Mouse (Mus musculus): ENCODE data around the gene Lipa.

Gene Lipa

DNA sequence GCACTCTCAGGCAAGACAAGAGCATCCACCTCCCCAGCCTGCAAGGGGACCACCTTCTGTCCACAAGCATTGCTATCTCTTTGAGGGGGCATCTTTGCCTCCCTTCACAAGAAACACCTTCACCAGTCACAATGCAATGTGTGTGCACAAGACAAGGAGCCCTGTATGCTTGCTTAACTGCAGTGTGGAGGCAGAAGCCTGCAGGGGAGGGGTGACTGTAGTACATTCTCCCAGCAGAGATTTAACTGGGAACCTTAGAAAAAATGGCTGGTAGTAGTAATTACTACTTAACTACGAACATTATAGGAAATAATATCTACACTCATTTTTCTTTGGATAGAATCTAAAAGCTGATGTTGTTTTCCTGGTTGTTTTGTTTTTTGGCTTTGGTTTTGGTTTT, 5.3 kb downstream of the Lipa start:
- DNase-seq: no peak

DNA sequence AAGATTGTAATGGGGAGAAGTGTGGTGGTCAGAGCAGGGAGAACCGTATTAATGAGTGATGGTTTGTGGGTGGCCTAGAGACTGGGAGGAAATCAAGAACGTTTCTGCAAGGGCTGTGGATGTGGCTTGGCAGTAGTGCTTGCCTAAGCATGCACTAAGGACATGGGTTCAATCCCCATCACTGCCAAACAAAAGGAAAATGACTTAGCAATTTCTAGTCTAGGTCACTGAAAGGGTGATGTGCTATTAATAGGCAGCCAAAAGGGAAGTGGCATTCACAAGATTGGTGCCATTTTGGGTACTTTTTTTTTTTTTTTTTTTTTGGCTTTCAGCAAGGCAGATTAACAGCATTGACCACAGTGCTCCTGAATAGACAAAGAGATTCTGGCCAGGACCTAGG, 5.9 kb downstream of the Lipa start:
- no peak for DNase-seq

DNA sequence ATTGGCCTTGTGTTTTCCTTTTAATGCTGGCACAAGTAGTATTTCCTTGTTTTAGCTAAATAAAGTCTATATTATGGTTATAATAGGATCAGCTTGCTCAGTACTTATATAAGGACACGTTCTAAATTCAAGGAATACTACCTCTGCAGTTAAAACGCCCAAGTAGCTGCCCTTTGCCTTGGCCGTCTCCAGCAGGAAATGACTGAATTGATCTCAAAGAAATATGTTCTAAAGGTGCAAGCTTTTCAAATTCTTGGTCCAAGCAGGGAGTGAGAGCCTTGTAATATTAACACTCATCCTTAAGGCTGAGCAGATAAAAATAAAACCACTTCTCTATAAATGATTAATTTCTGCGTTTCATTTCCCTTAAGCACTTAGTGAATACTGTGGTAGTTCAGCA, 7.2 kb downstream of the Lipa start:
- no peak for DNase-seq

DNA sequence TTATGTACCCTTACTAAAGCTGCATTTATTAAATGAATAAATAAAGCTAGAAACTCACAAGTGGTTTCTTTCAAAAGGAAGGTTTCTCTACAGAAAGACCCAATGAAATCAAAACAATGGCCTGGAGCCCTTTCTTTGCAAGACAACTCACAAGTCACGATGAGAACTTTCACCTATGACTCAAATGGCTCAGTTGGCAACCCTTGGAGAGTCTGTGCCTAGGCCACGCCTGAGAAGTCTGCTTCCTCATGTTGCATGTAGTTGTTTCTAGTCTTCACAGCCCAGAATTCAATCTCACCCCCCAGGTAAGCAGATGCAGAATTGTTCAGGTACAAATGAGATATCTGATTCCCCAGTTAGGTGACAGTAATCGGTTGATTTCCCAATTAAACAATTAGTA, 7.6 kb downstream of the Lipa start:
- no peak for DNase-seq

DNA sequence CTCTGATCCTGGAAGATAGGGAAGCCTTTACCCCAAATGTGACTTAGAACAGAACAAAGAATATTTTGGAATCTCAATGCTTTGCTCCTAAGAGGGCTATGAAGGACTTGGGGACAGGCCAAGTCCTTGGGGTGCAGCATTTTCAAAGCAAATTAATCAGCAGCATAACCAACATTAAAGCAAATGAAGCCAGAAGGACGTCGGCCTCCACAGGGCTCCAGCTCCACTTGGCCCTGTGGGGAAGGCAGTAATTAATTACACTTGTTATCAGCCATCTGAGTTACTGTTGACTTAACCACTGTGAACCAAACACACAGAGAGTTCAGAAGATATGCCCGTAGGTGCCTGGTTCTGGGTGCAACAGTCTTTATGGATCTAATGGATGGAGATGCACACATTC, 8.5 kb downstream of the Lipa start:
- no peak for DNase-seq

DNA sequence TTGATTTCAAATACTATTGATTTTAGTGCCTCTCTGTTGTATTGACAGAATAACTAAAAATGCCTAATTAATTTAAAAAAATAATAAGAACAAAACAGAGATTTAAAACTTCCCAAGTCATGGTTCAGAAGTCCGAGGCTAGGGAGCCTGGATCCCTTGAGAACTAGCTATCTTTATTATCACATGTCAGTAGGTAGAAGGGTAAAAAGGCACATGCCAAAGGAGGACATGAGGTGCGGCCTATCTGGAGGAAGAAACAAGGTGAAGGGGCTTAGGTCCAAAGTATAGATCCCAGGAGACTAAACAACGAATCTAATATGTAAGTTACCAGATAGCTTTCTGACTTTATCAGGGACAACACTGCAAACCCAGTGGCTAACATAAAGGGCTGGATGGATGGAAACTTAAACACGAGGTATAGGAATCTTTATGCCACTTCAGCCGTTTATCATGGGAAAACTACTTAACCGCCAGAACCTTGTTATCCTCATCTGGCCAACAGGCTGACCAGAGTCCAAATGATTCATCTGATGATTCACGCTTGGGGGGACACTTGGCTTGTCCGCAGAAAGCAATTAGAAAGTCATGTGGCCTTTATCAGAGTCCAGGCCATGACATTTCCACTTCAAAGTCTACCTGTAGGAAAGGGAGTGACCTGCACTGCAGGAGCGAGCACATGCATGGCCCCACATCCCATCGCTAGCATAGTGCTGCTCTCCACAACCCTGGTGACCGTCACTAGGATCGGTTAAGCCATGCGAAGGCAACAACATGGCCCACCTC, 9.3 kb downstream of the Lipa start:
- DNase-seq: peak; percentile 33 to 61

DNA sequence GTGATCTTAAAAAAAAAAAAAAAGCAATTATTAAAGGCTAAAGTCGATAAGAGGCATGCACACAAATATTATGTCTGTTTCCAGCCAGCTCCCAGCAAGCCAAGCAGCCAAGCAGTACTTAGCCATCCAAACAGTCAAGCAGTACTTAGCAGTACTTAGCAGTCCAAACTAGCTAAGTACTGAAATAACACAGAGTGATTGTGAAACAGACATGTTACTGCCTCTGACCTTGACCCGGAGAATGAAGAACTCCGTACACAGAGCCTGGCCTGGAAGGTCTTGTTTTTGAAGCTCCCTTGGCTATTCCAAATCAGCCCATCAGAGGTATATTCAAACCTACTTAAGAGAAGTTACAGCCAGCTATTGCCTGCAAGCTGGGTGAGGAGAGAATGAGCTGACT, 10.1 kb downstream of the Lipa start:
- DNase-seq: no peak

DNA sequence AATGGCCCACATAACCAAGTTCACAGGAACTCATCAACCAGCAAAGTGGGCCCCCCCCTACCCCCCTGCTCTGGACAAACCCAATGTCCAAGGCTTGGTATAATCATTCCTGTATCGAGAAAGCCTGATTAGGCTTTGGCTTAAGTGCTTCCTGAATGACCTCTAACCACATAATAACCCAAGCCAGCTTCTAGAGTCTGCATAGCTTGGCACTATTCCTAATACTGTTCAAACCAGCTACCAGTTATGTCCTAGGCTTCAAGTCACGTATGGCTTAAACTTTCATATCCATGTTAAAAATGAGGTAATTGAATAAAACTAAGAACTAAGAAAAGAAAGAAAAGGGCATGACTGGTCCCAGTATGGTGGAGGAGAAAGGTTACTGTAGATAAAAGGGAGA, 10.9 kb downstream of the Lipa start:
- no peak for DNase-seq

DNA sequence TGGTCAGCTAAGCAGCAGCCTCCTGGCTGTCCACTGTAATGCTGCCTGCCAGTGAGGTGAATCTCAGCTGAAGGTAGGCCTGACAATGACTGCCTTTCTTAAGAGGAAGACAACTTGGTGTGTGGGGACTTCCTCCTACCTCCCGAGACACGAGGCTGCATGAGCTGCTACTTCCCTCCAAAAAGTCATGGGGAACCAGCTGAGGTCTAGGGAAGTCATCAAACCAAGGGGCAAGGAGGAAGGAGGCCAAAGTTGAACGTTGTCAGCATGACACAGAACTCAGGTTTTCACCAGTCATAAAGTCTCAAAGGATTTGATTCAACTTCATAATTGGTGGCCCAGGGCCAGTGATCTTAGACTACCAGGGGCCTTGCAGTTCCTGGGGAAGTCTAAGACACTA, 11.6 kb downstream of the Lipa start:
- no peak for DNase-seq

DNA sequence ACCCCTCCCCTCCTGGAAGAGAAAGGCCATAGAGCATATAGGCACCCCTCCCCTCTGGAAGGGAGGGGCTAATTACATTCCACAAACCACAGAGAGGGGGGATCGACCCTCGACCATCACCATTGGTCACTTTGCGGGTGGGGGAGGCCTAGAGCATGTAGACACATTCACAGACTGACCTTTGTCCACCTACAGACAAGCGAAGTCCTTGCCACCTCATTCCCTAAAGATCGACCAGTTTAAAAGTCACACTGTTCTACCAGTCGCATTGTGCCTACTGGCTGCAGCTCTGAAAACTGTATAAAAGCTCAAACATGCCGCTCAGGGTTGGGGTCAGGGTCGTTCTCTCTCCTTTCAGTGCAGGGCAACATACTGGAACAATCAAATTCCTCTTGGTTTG, 15.7 kb downstream of the Lipa start:
- no peak for DNase-seq

DNA sequence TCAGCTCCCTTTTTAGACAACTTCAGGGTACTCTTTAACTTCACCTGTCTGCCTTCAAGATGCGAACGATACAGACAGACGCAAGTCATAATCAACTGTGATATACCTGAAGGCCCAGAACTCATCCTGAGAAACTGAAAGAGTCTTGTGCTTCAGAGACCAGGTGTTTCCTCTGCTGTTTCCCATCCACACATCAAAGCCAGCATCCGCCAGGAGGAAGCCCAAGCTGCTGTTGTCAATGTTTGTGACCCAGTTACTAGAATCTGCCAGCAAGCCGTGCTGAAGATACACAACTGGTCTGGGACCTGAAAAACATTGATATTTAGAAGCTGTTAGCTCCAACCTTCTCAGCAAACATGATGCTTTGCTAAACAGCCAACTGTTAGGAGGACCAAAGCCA, 16.6 kb downstream of the Lipa start:
- no peak for DNase-seq

DNA sequence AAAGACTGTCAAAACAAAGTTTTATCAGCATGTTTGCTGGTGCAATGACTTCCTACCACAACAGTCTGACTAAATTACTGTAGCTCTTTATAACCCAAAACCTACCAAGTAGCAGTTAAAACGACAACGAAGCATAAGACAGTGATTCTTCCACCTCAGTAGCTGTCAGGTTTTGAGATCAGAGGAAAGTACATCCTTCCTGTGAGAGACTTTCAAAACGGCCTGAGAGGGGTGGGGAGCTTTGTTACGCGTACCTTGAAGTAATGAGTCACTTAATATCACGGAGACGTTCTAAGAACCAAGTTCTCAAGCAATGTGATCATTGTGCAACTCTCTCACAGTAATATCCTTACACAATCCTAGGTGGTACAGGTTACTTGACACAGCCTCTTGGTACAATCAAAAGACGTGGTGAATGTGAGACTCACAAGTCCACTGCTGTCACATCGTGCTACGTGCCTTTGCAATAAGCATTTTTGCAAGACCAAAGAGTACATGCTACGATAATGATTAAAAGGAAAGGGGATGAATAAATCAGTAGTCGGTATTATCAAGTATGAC, 22.0 kb downstream of the Lipa start:
- no peak for DNase-seq

DNA sequence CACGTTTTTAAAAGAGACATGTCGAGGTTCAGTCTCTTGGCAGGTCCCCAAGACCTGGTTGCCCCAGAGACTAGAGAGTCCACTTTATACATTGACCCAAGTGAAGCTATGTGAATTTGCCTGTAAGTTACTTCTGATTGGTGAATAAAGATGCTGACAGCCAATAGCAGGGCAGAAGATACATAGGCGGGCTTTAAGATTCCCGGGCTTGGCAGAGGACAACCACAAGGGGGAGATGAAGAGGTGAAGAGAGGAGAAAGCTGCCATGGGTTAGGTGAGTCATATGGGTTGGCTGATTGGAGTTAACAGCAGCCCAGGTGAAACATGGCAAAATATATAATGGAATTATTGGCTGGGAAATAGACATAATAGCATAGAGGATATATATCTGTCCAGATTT, 26.5 kb downstream of the Lipa start:
- peak; percentile 47 to 65 for DNase-seq

DNA sequence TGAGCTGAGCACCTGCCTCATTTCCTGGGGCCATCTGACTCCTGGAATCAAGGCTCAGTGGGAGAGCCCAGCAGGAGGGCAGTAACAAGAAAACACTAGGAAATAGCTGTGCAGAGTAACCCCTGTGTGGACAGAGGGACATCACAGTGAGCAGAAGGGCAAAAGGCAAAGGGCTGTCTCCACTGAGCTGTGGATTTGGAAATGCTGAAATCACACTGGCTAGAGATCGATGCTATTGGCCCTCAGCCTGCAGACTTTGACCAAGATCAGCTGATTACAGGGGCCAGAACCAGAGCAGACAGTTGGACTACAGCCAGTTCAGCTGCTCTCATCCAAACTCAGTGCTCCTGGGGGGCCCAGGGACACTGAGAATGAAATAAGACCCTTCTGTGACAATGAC, 30.9 kb downstream of the Lipa start:
- DNase-seq: no peak

DNA sequence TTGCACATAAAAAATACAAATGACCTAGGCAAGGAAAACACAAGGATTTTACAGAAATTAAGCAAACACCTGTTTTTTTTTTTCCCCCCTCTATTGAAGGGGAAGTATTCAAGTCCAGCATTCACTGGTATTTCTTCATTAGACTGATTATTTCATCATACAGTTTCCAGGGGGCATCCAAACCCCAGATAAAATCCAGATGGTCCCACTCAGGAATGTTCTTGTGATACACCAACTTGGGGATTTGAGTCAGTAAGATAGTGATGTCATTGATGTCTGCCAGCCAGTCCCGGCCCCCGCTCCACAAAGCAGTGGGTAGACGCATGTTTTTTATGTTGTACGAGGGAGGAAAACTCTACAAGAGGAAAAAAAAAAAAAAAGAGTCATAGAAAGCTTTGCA, 33.4 kb downstream of the Lipa start:
- no peak for DNase-seq

DNA sequence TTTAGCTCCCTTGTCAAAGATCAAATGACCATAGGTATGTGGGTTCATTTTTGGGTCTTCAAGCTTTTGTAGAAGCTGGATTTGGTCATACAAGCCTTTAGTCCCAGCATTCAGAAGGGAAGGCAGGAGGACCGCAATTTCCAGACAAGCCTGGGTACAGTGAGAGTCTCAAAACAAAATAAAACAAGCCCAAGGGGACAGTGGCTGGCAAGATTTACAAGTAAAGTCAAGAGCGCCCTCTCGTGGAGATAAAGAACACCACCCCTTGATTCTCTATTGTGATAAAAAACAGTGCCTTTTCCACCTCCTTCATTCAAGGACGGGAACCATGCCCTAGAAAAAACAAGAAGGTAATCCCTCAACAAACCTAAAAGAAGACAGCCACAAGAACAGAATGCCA, 43.7 kb downstream of the Lipa start:
- DNase-seq: peak in 1 of 2 experiments; percentile 31

DNA sequence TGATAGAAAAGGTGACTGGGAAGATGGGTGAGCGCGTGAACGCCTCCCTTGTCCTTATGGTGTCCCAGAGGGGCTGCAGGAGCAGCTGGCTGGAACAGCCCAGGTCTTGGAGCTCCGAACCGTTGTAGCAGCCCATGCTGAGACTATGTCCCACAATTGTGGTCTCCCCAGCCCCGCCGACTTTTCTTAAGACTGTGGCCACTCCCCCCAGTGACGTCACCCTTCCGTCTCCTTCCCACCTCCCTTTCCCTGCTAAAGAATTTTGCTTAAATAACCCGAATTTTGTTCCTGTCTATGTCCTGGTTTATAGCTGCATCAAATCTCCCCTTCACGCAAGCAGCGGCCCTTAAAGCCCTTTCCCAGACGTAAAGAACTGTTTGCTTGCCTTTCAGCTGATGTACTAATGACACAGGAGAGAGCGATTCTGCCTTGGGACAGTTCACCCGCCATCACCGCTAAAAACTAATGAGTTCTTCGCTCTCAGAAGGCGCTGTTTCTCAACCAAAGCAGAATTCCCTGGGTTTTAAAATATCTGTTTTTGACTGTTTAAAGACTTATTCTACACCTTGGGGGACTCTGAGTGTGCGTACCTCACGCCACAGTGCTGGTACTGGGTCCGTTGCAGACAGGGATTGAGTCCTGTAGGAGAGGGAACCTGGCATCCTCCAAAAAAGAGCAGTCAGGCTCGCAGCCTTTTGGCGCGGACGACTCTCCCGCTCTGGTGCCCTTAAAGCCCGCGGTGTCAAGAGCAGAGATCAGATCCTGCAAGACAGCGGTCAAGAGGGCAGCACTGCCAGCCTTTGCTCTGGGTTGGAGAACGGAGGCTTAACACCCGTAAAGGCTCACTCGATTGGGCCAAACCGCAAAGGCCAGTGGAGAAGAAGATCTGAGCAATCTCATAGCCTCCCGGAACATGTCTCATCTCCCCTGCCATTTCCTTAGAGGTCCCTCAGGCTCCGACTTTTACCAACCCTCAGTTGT, 52.0 kb downstream of the Lipa start, which contains the start of gene Ch25h:
TSS of gene Ch25h (minus strand) at position 174 of the 981 bp plus-strand sequence.
- peak; percentile 31 to 40 for DNase-seq

DNA sequence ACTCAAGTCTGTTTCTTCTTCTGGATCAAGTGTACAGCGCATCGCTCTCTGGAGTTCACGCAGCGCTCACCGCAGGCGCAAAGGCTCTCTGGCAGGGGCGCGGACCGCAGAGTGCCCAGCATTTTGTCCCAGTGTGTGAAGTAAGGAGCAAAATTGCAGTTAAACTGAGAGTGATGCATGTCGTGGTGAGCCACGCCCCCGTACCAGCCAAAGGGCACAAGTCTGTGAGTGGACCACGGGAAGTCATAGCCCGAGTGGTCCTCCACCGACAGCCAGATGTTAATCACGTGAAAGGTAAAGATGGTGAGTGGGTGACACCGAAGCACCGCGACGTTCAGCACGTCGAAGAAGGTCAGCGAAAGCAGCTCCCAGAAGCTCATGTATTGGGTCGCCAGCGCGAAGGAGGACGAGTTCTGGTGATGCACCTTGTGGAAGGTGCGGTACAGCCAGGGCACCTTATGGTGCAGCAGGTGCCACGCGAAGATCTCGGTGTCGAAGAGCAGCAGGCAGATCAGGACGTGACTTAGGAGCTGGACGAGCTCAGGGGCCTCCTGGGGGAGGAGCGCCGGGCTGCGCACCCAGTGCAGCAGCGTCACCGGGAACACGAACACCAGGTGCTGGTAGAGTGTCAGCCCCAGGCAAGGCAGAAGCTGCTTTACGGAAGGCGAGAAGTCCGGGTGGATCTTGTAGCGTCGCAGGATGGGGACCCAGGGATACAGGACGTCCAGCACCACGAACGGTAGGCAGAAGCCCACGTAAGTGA, 52.9 kb downstream of the Lipa start:
- peak in 1 of 2 experiments; percentile 27 for DNase-seq

DNA sequence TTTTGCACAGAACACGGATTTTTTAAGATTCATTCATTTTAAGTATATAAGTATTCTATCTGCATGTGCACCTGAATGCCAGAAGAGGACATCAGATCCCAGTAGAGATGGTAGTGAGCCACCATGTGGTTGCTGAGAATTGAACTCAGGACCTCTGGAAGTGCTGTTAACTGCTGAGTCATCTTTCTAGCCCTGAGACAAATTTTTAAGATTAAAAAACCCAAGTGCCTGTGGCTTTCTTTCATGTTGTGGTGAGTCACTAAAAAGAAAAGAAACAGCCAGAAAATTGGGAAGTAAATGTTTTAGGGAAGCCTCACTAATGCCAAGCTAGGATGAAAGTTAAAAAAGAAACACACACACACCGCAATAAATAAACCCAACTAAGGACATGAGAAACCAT, 55.6 kb downstream of the Lipa start:
- no peak for DNase-seq

DNA sequence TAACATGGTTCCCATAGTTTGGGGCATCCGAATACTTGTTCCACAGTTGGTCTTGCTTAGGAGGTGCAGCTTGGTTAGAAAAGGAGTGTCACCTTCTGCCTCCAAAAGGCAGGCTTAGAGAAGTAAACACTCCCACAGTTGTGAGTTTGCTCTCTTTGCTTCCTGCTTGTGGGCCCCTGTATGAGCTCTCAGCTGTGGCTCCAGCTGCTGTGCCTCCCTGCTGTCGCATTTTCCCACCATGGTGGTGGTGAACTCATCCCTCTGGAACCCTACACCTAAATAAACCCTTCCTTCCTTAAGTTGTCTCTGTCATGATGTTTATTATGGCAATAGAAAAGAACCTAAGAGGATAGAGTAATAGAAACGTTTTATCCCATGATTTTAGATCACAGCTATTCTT, 58.5 kb downstream of the Lipa start:
- no peak for DNase-seq

DNA sequence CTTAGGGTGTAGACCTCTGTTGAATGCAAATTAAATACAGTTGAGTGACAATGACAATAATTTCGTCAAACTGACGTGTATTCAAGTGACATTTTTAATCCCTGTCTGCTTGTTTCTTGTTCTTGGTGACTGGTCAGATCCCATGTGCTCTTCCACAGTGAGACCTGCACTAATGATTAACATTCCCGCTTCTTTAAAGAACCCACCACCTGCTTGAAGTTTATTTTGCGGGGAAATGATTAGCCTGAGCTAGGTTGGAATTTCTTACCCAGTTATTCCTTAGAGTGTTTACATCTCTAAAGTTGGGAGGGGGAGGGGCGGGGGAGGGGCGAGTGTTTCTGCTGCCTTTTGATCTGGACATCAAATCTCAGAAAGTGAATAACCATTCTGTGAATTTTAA, 59.1 kb downstream of the Lipa start:
- no peak for DNase-seq

DNA sequence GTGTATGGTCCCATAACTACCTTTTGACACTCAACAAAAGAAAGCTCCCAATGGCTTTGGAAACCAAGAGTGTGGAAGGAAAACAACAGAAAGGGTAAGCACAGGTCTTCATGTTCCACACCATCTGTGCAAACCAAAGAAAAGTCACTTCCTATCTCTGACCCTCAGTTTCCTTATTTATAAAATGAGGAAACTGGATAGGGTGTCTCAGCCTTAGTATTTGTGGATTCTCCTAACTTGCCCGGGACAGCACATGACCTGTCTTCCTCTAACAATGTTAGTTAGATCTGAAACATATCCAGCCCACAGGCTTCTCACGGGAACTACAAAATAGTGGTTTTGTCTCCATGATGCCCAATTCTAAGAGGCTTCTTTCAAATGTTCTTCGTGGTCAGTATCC, 62.8 kb downstream of the Lipa start:
- DNase-seq: no peak

Data from cerebellum, postnatal 25 days (tissue).